Mouse (Mus musculus) neural tube, embryonic 12.5 days (tissue): ENCODE data around the gene Slc22a14. TPM values are rescaled to one million over a fixed set of nuclear protein-coding genes. Genes with fewer than 3 reads are reported as not detected.

Experiments
- ATAC-seq: fragments of 200-750 bp; cut with Nextera tagmentation; 2 replicates; pipeline ENCODE4 v1.8.0; 2017; ENCODE audit warnings: low read depth, mild to moderate bottlenecking, moderate TSS enrichment, moderate library complexity; ENCODE audit not compliant: low FRiP score
- H3K27ac ChIP-seq: fragments of 300-500 bp; sonication (generic); 2 replicates; pipeline ENCODE4 v1.5.1; 2016
- H3K27me3 ChIP-seq: fragments of 300-500 bp; sonication (generic); replicated peaks from 2 replicates; pipeline ENCODE4 v1.6.1; 2016; ENCODE audit warnings: mild to moderate bottlenecking
- H3K36me3 ChIP-seq: fragments of 300-500 bp; sonication (generic); 2 replicates; pipeline ENCODE4 v1.6.1; 2016; ENCODE audit warnings: mild to moderate bottlenecking
- H3K4me1 ChIP-seq: fragments of 300-500 bp; sonication (generic); 2 replicates; pipeline ENCODE4 v1.6.1; 2016
- H3K4me2 ChIP-seq: fragments of 300-500 bp; sonication (generic); replicated peaks from 2 replicates; pipeline ENCODE4 v1.6.1; 2016; ENCODE audit warnings: mild to moderate bottlenecking
- H3K4me3 ChIP-seq: fragments of 300-500 bp; sonication (generic); 2 replicates; pipeline ENCODE4 v1.5.1; 2016
- H3K9ac ChIP-seq: fragments of 300-500 bp; sonication (generic); 2 replicates; pipeline ENCODE4 v1.6.1; 2016; ENCODE audit warnings: mild to moderate bottlenecking
- H3K9me3 ChIP-seq: fragments of 300-500 bp; sonication (generic); 2 replicates; pipeline ENCODE4 v1.6.1; 2016; ENCODE audit warnings: mild to moderate bottlenecking
- WGBS: fragments of 180-500 bp; shearing (Covaris S2); methylation state at CpG from one replicate; pipeline ENCODE4 v1.1.7; 2016; 5-methylcytosine and 5-hydroxymethylcytosine counted together
- polyA plus RNA-seq: library from polyadenylated mRNA; unstranded; fragments of >200 nt; fragmentation: Nextera tagmentation; extraction: Ambion mirVana; gene quantifications from 2 replicates; pipeline ENCODE4 v1.2.1, GENCODE M21; 2016

Gene Slc22a14
- polyA plus RNA-seq, 1 experiment from 2014 or later = not detected

DNA sequence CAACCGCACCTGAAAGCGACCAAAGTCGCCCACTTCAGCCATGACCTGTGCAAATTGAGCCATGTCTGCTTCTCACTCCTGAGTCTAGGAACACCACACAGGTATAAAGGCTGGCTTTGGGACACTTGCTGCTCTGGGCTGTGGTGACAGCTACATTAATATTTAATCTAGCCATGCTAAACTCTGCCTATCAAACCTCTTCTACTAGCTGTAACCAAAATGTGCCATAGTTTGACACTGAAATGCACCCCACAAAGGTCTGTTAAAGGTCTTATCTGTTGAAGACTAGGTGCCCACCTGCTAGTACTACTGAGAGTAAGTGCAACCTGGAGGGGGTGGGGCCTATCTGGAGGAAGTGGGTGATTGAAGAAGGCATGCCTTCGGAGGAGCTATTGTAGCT lies 156.4 kb downstream of the Slc22a14 start, which contains the start of gene Slc22a13:
Gene Slc22a13 (minus strand): TSS at position 101 of the 400 bp plus-strand sequence.
- no peaks in the 10 kb centered on the region for H3K27me3 ChIP-seq
- no peak within 1 kb of the TSS for H3K4me3 ChIP-seq
- H3K9ac ChIP-seq = no peak within 1 kb of the TSS
- H3K36me3 ChIP-seq = no peaks in the 10 kb centered on the region
- ATAC-seq = no peak
- 97% methylated on average over 4 of the region's 4 CpGs for WGBS
- H3K4me2 ChIP-seq = no peak within 1 kb of the TSS
- H3K27ac ChIP-seq = no peak within 1 kb of the TSS
- no peaks in the 10 kb centered on the region for H3K4me1 ChIP-seq
- peaks cover 5% of the 10 kb centered on the region; the same call in 1 of the 2 replicates for H3K9me3 ChIP-seq

DNA sequence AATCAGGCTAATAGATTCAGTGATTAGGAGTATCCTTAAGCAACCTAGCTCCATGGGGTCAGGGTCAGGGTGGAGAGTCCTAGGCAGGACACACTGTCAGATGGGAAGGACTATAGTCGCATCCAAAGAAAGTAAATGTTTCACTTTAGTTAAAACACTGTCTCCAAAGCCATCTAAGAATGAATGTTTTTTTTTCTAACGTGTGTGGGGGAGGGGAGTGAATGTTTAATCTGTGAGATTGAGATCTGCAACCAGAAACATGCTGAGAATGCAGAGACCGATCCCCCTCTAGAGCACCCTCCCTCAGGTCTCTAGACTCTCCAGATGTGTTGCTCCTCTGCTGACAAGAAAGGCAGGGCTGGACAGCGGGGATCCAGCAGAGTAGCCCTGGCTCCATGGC lies 158.2 kb downstream of the Slc22a14 start:
- ATAC-seq = no peak
- H3K36me3 ChIP-seq = no peaks in the 10 kb centered on the region
- H3K27me3 ChIP-seq = no peaks in the 10 kb centered on the region
- peaks cover 5% of the 10 kb centered on the region; the same call in 1 of the 2 replicates for H3K9me3 ChIP-seq
- no peak overlapping the region for H3K9ac ChIP-seq
- H3K4me2 ChIP-seq = no peak overlapping the region
- no peaks in the 10 kb centered on the region for H3K4me1 ChIP-seq
- 85% methylated on average over 4 of the region's 4 CpGs for WGBS
- no peak overlapping the region for H3K27ac ChIP-seq
- H3K4me3 ChIP-seq = no peak overlapping the region

DNA sequence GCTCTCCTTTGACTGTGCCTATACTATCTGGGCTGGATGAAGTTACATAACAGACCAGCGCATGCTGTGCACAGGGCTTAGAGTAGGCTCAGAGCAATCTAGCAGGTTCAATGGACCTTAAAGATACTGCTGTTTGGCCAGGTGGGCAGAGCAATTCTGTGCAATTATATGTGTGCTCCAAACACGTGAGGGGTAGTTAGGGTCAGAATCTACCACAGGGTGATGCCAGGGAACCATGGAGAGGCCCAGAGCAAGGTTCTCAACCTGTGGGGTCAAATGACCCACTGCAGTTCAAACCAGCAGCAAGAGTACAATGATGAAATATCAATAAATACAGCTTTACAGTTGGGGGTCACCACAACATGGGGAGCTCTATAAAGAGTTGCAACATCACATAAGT lies 158.7 kb downstream of the Slc22a14 start:
- no peak for ATAC-seq
- Histone ChIP-seq H3K27me3 (no peaks in the 10 kb centered on the region), H3K36me3 (no peaks in the 10 kb centered on the region), H3K4me1 (no peaks in the 10 kb centered on the region), H3K9me3 (peaks cover 5% of the 10 kb centered on the region; the same call in 1 of the 2 replicates), H3K4me2 (no peak overlapping the region), H3K9ac (no peak overlapping the region), H3K27ac (no peak overlapping the region), H3K4me3 (no peak overlapping the region)
- WGBS = 76% methylated on average over 2 of the region's 2 CpGs

DNA sequence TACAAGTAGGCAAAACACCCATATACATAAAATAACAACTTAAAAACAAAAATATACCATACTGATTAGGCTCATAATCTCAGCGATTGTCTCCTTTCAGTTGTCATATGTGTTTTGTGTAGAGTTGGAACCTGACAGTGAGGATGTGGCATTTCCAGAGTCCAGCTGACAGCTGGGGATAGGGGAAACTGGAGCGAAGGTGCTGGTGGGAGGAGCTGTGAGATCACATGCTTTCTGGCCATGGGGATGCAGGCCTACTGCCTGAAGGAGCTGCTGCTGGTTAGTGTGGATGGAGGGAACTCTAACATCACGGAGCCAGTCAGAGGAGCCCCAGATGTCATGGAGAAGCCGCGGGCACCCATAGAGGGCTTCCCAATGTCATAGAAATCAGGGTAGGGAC lies 159.6 kb downstream of the Slc22a14 start:
- H3K36me3 ChIP-seq = no peaks in the 10 kb centered on the region

DNA sequence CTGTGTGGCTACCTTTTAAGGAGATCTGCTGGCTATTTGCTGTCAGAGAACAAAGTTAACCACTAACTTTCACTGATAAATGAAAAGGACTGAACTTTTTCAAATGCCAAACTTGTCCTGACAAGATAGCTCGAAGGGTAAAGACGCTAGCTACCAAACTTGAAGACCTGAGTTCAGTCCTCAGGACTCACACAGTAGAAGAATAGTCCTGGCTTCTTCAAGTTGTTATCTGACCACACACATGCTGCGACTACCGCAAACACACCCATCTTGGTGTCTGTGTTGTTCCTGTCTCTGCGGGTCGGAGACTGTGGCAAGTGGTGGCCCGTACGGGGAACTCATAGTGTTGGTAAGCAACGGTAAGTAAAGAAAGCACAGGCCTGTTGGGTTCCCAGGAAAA lies 161.7 kb downstream of the Slc22a14 start:
- no peak overlapping the region for H3K27ac ChIP-seq
- H3K4me1 ChIP-seq = no peaks in the 10 kb centered on the region
- no peak overlapping the region for H3K4me3 ChIP-seq
- no peak for ATAC-seq
- WGBS = 94% methylated on average over 9 of the region's 9 CpGs
- no peak overlapping the region for H3K4me2 ChIP-seq
- H3K36me3 ChIP-seq = no peaks in the 10 kb centered on the region
- H3K9ac ChIP-seq = no peak overlapping the region
- H3K9me3 ChIP-seq = peaks cover 5% of the 10 kb centered on the region; the same call in 1 of the 2 replicates
- no peaks in the 10 kb centered on the region for H3K27me3 ChIP-seq

More for the DNA sequence above, 159.6 kb downstream of the Slc22a14 start:
- no peak overlapping the region for H3K27ac ChIP-seq
- WGBS = 89% methylated on average over 5 of the region's 5 CpGs
- H3K9ac ChIP-seq = no peak overlapping the region
- H3K4me2 ChIP-seq = no peak overlapping the region
- H3K4me1 ChIP-seq = no peaks in the 10 kb centered on the region
- no peaks in the 10 kb centered on the region for H3K27me3 ChIP-seq
- peaks cover 5% of the 10 kb centered on the region; the same call in 1 of the 2 replicates for H3K9me3 ChIP-seq
- no peak for ATAC-seq
- no peak overlapping the region for H3K4me3 ChIP-seq

DNA sequence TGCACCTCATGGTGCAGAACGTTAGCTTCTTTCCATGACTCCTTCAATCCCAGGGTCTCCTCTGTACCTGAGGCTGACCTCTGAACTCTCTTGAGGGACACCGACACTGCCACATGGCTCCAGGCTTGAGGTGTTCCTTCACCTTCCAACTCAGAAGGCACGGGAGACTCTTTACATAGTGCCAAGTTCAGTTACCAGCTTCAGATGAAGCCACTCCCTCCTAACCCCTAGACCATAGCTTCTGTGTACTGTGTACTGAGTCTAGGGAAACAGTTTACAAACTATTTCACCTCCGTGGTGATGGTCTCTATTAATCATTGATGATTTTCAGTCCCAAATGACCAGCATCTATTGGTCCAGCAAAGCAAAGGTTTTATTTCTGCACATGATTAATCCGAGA lies 163.7 kb downstream of the Slc22a14 start:
- no peak overlapping the region for H3K4me2 ChIP-seq
- 85% methylated on average over 5 of the region's 5 CpGs for WGBS
- no peak overlapping the region for H3K9ac ChIP-seq
- H3K4me3 ChIP-seq = no peak overlapping the region
- no peak overlapping the region for H3K27ac ChIP-seq
- peaks cover 5% of the 10 kb centered on the region; the same call in 1 of the 2 replicates for H3K9me3 ChIP-seq
- H3K36me3 ChIP-seq = no peaks in the 10 kb centered on the region
- H3K4me1 ChIP-seq = no peaks in the 10 kb centered on the region
- ATAC-seq = no peak
- H3K27me3 ChIP-seq = no peaks in the 10 kb centered on the region

DNA sequence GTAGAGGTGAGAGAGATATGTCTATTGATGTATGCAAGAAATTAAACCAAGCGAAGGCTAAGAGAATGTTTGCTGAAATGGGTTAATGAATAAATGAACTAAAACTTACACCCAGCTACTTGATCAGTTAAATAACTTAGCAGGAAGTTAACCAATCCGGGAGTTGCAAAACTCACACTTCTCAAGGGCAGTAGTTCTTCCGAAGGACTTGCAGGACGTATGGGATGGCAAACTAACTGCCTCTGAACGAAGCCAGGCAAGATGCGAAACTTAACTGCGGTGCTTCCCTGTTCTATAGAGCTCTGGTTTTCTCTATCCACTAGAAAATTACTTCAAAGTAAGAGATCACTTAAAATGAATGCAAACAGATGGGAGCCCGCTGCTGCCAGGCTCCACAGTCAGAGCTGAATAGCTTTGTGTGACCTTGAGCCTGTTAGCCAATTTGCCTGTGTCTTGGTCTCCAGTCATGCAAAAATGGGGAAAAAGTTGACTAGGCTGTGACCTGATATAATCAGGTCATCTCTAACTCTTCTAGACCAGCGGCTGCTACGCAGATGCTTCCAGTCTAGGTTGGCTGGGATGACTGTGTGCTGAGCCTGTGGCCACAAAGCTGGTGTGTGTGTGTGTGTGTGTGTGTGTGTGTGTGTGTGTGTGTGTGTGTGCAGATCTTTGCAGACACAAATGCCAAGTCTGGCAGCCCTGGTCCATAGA lies 166.0 kb downstream of the Slc22a14 start:
- Histone ChIP-seq H3K27me3 (no peaks in the 10 kb centered on the region), H3K4me2 (no peak overlapping the region), H3K4me1 (no peaks in the 10 kb centered on the region), H3K36me3 (no peaks in the 10 kb centered on the region), H3K9ac (no peak overlapping the region), H3K9me3 (peaks cover under 1% of the 10 kb centered on the region; the same call in 1 of the 2 replicates), H3K27ac (no peak overlapping the region), H3K4me3 (no peak overlapping the region)
- 91% methylated on average over 10 of the region's 10 CpGs for WGBS
- ATAC-seq = no peak

DNA sequence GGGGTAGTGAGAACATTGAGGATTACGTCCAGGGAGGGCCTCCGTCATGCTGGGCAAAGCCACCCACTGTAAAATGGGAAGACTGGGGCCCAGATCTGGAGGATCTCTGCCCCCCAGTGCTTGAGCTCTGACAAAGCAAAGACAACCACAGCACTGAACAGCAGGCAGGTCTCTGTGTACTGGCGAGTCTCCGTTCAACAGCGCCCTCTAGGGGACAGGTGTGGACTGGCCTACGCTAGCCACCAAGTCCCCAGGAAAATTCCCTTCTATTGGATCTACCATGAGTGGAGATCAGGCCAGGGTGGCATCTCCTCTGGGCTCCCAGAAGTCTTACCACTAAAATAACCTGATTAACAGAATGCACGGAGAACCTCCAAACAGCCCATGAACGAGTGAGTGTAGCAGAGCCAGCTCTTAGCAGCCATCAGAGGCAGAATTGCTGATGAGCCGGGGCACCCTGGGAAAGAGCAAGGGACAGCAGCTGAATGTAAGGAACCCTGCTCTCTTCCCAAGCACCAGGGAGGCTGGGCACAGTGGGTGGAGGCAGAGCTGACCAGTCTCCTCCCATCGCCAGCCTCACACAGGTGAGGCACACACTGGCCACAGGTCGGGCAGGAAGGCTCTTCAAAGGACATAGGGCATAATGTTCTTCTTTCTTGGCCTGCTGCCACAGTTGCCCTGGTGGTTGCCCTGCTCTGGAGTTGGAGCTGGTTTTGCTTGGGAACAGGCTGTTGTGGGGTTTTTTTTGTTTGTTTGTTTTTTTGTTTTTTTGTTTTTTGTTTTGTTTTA lies 173.0 kb downstream of the Slc22a14 start:
- Histone ChIP-seq H3K27me3 (no peaks in the 10 kb centered on the region), H3K9ac (no peak overlapping the region), H3K4me3 (no peak overlapping the region), H3K36me3 (no peaks in the 10 kb centered on the region), H3K4me2 (no peak overlapping the region), H3K9me3 (no peaks in the 10 kb centered on the region), H3K4me1 (no peaks in the 10 kb centered on the region), H3K27ac (no peak overlapping the region)
- ATAC-seq = no peak
- WGBS = 40% methylated on average over 11 of the region's 11 CpGs

DNA sequence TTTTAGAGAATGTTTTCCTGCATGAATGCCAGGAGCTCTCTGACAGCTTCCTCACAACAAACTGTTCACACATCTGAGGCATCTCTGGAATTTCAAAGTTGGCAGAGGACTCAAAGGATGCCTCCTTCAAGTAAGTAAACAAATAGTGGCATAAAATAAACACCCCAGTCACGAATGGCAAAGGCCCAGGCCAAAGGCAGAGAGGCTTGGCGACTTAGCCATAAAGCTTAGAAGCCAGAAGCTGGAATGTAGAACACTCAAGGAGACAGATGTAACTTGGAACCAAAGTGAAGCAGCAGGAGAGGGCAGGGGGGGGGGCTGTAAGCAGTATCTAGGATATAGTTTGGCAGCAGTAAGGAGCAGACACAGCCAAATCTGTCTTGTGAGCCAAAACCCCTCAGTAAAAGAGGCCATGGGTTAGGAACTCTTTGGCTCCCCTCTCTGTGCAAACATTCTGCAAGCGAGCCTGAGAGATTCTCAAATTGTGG lies 184.1 kb downstream of the Slc22a14 start:
- Histone ChIP-seq H3K9ac (no peak overlapping the region), H3K4me3 (no peak overlapping the region), H3K9me3 (no peaks in the 10 kb centered on the region), H3K4me1 (no peaks in the 10 kb centered on the region; the same call in 1 of the 2 replicates), H3K36me3 (no peaks in the 10 kb centered on the region), H3K4me2 (no peak overlapping the region), H3K27ac (no peak overlapping the region), H3K27me3 (no peaks in the 10 kb centered on the region)
- no peak for ATAC-seq
- WGBS = 58% methylated on average over 3 of the region's 3 CpGs

DNA sequence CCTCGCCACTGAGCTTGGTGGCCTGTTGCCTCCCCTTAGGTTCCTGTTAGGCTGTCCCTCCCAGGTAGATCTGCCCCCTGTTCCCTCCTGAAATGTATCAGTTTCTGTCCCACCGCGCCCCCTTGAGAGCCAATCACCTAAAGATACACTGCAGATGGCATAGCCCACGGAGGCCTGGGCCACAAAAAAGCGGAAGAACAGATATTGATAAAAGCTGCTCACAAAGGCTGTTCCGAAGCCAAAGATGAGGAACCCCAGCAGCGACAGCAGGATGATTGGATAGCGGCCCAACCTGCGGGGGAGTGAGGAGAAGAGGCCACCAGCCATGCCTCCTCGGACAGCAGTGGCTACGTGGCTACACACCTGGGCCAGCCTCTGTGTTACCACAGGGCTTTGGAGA lies 186.1 kb downstream of the Slc22a14 start:
- no peaks in the 10 kb centered on the region for H3K36me3 ChIP-seq
- ATAC-seq = no peak
- H3K4me3 ChIP-seq = no peak overlapping the region
- no peaks in the 10 kb centered on the region for H3K9me3 ChIP-seq
- H3K9ac ChIP-seq = no peak overlapping the region
- H3K4me1 ChIP-seq = no peaks in the 10 kb centered on the region; the same call in 1 of the 2 replicates
- no peaks in the 10 kb centered on the region for H3K27me3 ChIP-seq
- H3K4me2 ChIP-seq = no peak overlapping the region
- WGBS = 92% methylated on average over 11 of the region's 11 CpGs
- no peak overlapping the region for H3K27ac ChIP-seq

DNA sequence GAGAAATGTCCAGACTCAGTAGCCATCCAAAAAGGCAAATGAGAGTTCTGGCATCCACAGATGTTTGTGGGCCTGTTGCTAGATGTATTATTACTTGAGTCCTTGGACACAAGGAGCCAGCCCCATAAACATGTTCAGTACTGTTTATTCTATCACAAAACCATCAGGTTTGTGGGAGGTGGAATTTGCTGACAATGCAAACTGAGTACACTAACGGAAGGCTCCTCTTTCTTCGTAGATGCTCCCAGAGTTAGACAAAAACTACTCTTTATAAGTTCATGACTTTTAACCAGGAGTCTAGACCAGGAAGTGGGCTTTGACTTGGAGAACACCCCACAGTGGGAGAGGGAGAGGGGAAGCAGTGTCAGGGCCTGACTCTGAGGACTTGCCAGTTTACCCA lies 197.7 kb downstream of the Slc22a14 start:
- Histone ChIP-seq H3K27me3 (no peaks in the 10 kb centered on the region), H3K9me3 (no peaks in the 10 kb centered on the region), H3K27ac (no peak overlapping the region), H3K9ac (no peak overlapping the region), H3K4me3 (no peak overlapping the region), H3K4me2 (no peak overlapping the region), H3K36me3 (no peaks in the 10 kb centered on the region), H3K4me1 (no peaks in the 10 kb centered on the region)
- no peak for ATAC-seq
- over 99% methylated on average over 2 of the region's 2 CpGs for WGBS

DNA sequence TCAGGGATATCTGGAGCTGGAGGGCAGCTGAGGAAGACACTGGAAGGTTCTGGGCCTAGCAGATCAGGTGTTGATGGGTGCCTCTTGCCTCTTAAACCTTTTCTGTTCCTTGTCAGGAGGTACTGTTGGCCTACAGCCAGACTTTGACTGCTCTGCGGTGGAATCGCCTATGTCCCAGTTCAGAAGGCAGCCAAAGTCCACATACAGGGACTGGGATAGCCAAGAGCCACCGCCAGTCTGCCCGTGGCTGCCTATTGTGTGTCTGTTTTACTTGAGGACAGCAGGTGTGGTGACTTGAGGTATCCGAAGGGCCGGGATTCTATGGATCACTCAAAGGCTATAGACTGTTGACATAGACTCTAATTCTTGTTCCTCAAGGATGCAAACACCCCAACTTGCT lies 199.8 kb downstream of the Slc22a14 start:
- Histone ChIP-seq H3K27ac (no peak overlapping the region), H3K36me3 (no peaks in the 10 kb centered on the region), H3K27me3 (no peaks in the 10 kb centered on the region), H3K4me2 (no peak overlapping the region), H3K4me1 (no peaks in the 10 kb centered on the region), H3K9ac (no peak overlapping the region), H3K9me3 (no peaks in the 10 kb centered on the region), H3K4me3 (no peak overlapping the region)
- no peak for ATAC-seq
- WGBS = 96% methylated on average over 6 of the region's 6 CpGs
